Mouse (Mus musculus): ENCODE data around the gene Rpl27.

DNA sequence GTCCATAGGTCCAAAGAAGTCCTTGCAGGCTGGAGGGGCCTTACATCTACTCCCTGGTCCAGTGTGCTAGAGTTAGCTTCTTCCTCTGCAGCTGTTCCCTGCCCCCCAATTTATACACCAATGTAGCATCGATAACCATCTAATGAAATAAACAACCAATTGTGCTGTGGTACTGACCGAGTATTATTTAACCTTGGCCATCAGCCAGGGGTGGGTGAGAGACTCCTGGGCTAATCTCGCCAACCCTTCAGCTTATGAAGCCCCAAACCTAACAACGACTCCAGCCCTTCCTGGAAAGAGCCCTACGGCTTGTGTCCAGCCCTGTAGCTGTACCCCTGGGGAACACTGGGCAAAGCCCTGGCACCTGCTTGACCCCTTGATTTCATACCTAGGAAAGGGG, 32.2 kb downstream of the Rpl27 start:
- TF ChIP-seq CTCF (IDR thresholded peaks at IDR 0.05; ENCODE audit: borderline replicate concordance, insufficient read depth, low read length) (no peak), POLR2A (IDR thresholded peaks at IDR 0.05; ENCODE audit: low read depth, low read length) (no peak)

Data from embryonic fibroblast, embryonic 13.5 days (primary cell).